Mouse (Mus musculus): ENCODE measurements around the gene Zfp358.

GRCm38 (mm10) chr8:3502217-3502616, 9.3 kb downstream of the Zfp358 start:
- no peak for TF ChIP-seq CTCF (IDR thresholded peaks at IDR 0.05; ENCODE audit: low read depth)
- no peak for TF ChIP-seq EP300 (IDR thresholded peaks at IDR 0.05; ENCODE audit: low read depth)

Data from heart, postnatal 0 days (tissue).